Mouse (Mus musculus) ES-E14 (cell line): ENCODE results near the gene Prkra.

Experiments
- MAFK ChIP-seq: IDR thresholded peaks from 2 replicates; pipeline ENCODE4 v1.6.1; 2014; ENCODE audit warnings: mild to moderate bottlenecking, low read depth, low read length, inconsistent platforms; ENCODE audit not compliant: insufficient read depth
- ZC3H11A ChIP-seq: IDR thresholded peaks from 2 replicates; pipeline ENCODE4 v1.6.1; 2012; ENCODE audit warnings: low read depth, mild to moderate bottlenecking, inconsistent platforms, low read length, borderline replicate concordance
- ZNF384 ChIP-seq: IDR thresholded peaks from 2 replicates; pipeline ENCODE4 v1.6.1; 2012; ENCODE audit warnings: low read depth, low read length, inconsistent platforms

DNA sequence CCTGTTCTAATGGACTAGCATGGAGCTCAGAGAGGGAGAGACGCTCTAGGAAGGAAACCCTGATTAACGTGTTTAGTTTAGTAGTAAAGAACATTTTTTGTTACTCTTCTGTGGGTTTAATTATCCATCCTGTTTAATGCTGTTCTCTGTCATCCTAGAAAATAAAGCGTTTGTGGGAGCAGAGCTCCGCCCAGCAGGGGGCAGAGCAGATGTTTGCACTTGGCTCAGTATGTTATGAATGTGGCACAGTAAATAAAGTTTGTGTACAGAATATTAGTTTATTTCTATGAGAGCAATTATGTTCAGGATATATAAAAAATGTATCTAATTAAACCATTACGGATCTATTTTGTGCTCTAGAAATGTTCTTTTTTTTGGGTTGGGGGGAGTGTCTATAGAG, 48.6 kb downstream of the Prkra start:
- TF ChIP-seq MAFK (no peak), ZC3H11A (no peak), ZNF384 (no peak)
